Mouse (Mus musculus) MEL (cell line): ENCODE results near the gene Hdgf. TPM values are rescaled to one million over a fixed set of nuclear protein-coding genes. Genes with fewer than 3 reads are reported as not detected.

Experiments used
- DNase-seq: peaks from one replicate; pipeline ENCODE4 v3.0.0; 2011; ENCODE audit warnings: low read depth, low spot score
- H3K27ac ChIP-seq: 2 replicates; pipeline ENCODE4 v1.5.1; 2012; ENCODE audit warnings: low read depth, mild to moderate bottlenecking, control low read depth, low read length, moderate library complexity; ENCODE audit not compliant: control insufficient read depth
- H3K27me3 ChIP-seq, 2 experiments: fragments of 150-350 bp in 1 of 2; sonication (generic) in 1 of 2; 2 replicates each; pipeline ENCODE4 v1.6.1; 2012; ENCODE audit warnings: low read length in 2 of 2, mild to moderate bottlenecking in 2 of 2, improper control_type of control experiment in 1 of 2, moderate library complexity in 1 of 2; ENCODE audit not compliant: insufficient read depth in 2 of 2, control insufficient read depth in 1 of 2
- H3K36me3 ChIP-seq, 2 experiments: 2 replicates each; pipeline ENCODE4 v1.6.1; 2012 to 2014; ENCODE audit warnings: low read length in 2 of 2, improper control_type of control experiment in 1 of 2, inconsistent platforms in 1 of 2, mild to moderate bottlenecking in 1 of 2; ENCODE audit not compliant: insufficient read depth in 2 of 2, control insufficient read depth in 1 of 2
- H3K4me1 ChIP-seq, 2 experiments: fragments of 150-350 bp in 1 of 2; sonication (generic) in 1 of 2; 2 replicates each; pipeline ENCODE4 v1.6.1; 2012; ENCODE audit warnings: low read length in 2 of 2, improper control_type of control experiment in 1 of 2, mild to moderate bottlenecking in 1 of 2; ENCODE audit not compliant: insufficient read depth in 2 of 2, control insufficient read depth in 1 of 2
- H3K4me3 ChIP-seq, 2 experiments: fragments of 150-350 bp in 1 of 2; sonication (generic) in 1 of 2; 2 replicates each; pipeline ENCODE4 v1.5.1; 2012; ENCODE audit warnings: low read depth in 2 of 2, low read length in 2 of 2, mild to moderate bottlenecking in 2 of 2, moderate library complexity in 2 of 2, control low read depth in 1 of 2, improper control_type of control experiment in 1 of 2; ENCODE audit not compliant: control insufficient read depth in 1 of 2, insufficient read depth in 1 of 2
- H3K79me2 ChIP-seq: 2 replicates; pipeline ENCODE4 v1.6.1; 2012; ENCODE audit warnings: mild to moderate bottlenecking, low read length, moderate library complexity; ENCODE audit not compliant: control insufficient read depth, poor library complexity, insufficient read depth
- H3K9ac ChIP-seq: 2 replicates; pipeline ENCODE4 v1.6.1; 2012; ENCODE audit warnings: low read depth, mild to moderate bottlenecking, control low read depth, low read length, moderate library complexity; ENCODE audit not compliant: control insufficient read depth, poor library complexity, severe bottlenecking
- H3K9me3 ChIP-seq: fragments of 150-350 bp; sonication (generic); replicated peaks from 2 replicates; pipeline ENCODE4 v1.6.1; 2012; ENCODE audit warnings: mild to moderate bottlenecking, low read length, improper control_type of control experiment, moderate library complexity; ENCODE audit not compliant: insufficient read depth
- CHD1 ChIP-seq: IDR thresholded peaks from 2 replicates; pipeline ENCODE4 v1.6.1; 2012; ENCODE audit warnings: low read depth, mild to moderate bottlenecking, inconsistent platforms, low read length, improper control_type of control experiment
- CTCF ChIP-seq, 3 experiments: IDR thresholded peaks in 2 of 3; conservative IDR thresholded peaks in 1 of 3; 2 replicates each; pipeline ENCODE4 v1.5.1; 2011 to 2012; ENCODE audit warnings: low read length in 3 of 3, low read depth in 2 of 3, mild to moderate bottlenecking in 2 of 3, improper control_type of control experiment in 1 of 3, inconsistent platforms in 1 of 3, mixed read lengths in 1 of 3, moderate library complexity in 1 of 3; ENCODE audit not compliant: control insufficient read depth in 1 of 3, insufficient read depth in 1 of 3, poor library complexity in 1 of 3, severe bottlenecking in 1 of 3
- E2F4 ChIP-seq: IDR thresholded peaks from 2 replicates; pipeline ENCODE4 v1.6.1; 2011; ENCODE audit warnings: low read depth, low read length, improper control_type of control experiment, borderline replicate concordance
- EP300 ChIP-seq, 2 experiments: IDR thresholded peaks; 2 replicates each; pipeline ENCODE4 v1.6.1; 2011; ENCODE audit warnings: improper control_type of control experiment in 2 of 2, low read length in 2 of 2, low read depth in 1 of 2, mild to moderate bottlenecking in 1 of 2
- ETS1 ChIP-seq: IDR thresholded peaks from 2 replicates; pipeline ENCODE4 v1.6.1; 2012; ENCODE audit warnings: low read depth, mild to moderate bottlenecking, inconsistent platforms, low read length, improper control_type of control experiment, moderate library complexity
- GABPA ChIP-seq: IDR thresholded peaks from 2 replicates; pipeline ENCODE4 v1.6.1; 2012; ENCODE audit warnings: low read depth, mild to moderate bottlenecking, inconsistent platforms, low read length, improper control_type of control experiment, moderate library complexity
- HCFC1 ChIP-seq: IDR thresholded peaks from 2 replicates; pipeline ENCODE4 v1.6.1; 2012; ENCODE audit warnings: low read depth, mild to moderate bottlenecking, inconsistent platforms, low read length, improper control_type of control experiment, moderate library complexity
- JUND ChIP-seq: IDR thresholded peaks from 2 replicates; pipeline ENCODE4 v1.6.1; 2011; ENCODE audit warnings: low read depth, mild to moderate bottlenecking, improper control_type of control experiment, low read length
- KAT2A ChIP-seq: conservative IDR thresholded peaks from 2 replicates; pipeline ENCODE4 v1.6.1; 2012; ENCODE audit warnings: low read depth, low read length, improper control_type of control experiment, inconsistent platforms
- MAFK ChIP-seq: IDR thresholded peaks from 2 replicates; pipeline ENCODE4 v1.6.1; 2011; ENCODE audit warnings: low read depth, mild to moderate bottlenecking, low read length, improper control_type of control experiment, borderline replicate concordance
- MAX ChIP-seq: IDR thresholded peaks from 2 replicates; pipeline ENCODE4 v1.6.1; 2011; ENCODE audit warnings: low read length, improper control_type of control experiment
- MAZ ChIP-seq: IDR thresholded peaks from 2 replicates; pipeline ENCODE4 v1.6.1; 2012; ENCODE audit warnings: low read depth, mild to moderate bottlenecking, inconsistent platforms, low read length, improper control_type of control experiment
- MEF2A ChIP-seq: IDR thresholded peaks from 2 replicates; pipeline ENCODE4 v1.6.1; 2014; ENCODE audit warnings: low read depth, mild to moderate bottlenecking, inconsistent platforms, low read length, improper control_type of control experiment; ENCODE audit not compliant: poor library complexity, insufficient replicate concordance, severe bottlenecking; ENCODE audit errors: extremely low read depth
- MXI1 ChIP-seq: IDR thresholded peaks from 2 replicates; pipeline ENCODE4 v1.6.1; 2011; ENCODE audit warnings: mild to moderate bottlenecking, low read depth, low read length, improper control_type of control experiment
- MYC ChIP-seq: IDR thresholded peaks from 2 replicates; pipeline ENCODE4 v1.6.1; 2011; ENCODE audit warnings: low read depth, mild to moderate bottlenecking, low read length, improper control_type of control experiment, moderate library complexity
- NELFE ChIP-seq: IDR thresholded peaks from 2 replicates; pipeline ENCODE4 v1.6.1; 2011; ENCODE audit warnings: low read depth, low read length, improper control_type of control experiment
- NRF1 ChIP-seq: IDR thresholded peaks from 2 replicates; pipeline ENCODE4 v1.6.1; 2014; ENCODE audit warnings: low read depth, mild to moderate bottlenecking, inconsistent platforms, low read length, improper control_type of control experiment, moderate library complexity; ENCODE audit not compliant: poor library complexity, insufficient read depth, severe bottlenecking
- POLR2A ChIP-seq, 2 experiments: IDR thresholded peaks; 2 replicates each; pipeline ENCODE4 v1.6.1; 2011 to 2012; ENCODE audit warnings: low read length in 2 of 2, mild to moderate bottlenecking in 2 of 2, control low read depth in 1 of 2, improper control_type of control experiment in 1 of 2, low read depth in 1 of 2, moderate library complexity in 1 of 2; ENCODE audit not compliant: control insufficient read depth in 1 of 2, insufficient read depth in 1 of 2, poor library complexity in 1 of 2
- POLR2AphosphoS2 ChIP-seq: IDR thresholded peaks from 2 replicates; pipeline ENCODE4 v1.6.1; 2011; ENCODE audit warnings: low read length, improper control_type of control experiment
- SIN3A ChIP-seq: IDR thresholded peaks from 2 replicates; pipeline ENCODE4 v1.6.1; 2012; ENCODE audit warnings: low read length, improper control_type of control experiment, inconsistent platforms
- TAL1 ChIP-seq: IDR thresholded peaks from 2 replicates; pipeline ENCODE4 v1.6.1; 2012; ENCODE audit warnings: mild to moderate bottlenecking, inconsistent platforms, low read length, moderate library complexity, mixed read lengths
- TBP ChIP-seq: IDR thresholded peaks from 2 replicates; pipeline ENCODE4 v1.8.0; 2011; ENCODE audit warnings: low read depth, low read length, improper control_type of control experiment
- USF1 ChIP-seq: IDR thresholded peaks from 2 replicates; pipeline ENCODE4 v1.6.1; 2014; ENCODE audit warnings: low read depth, mild to moderate bottlenecking, inconsistent platforms, low read length, improper control_type of control experiment, moderate library complexity
- ZC3H11A ChIP-seq: IDR thresholded peaks from 2 replicates; pipeline ENCODE4 v1.6.1; 2012; ENCODE audit warnings: low read depth, mild to moderate bottlenecking, inconsistent platforms, low read length, improper control_type of control experiment
- ZMIZ1 ChIP-seq: IDR thresholded peaks from 2 replicates; pipeline ENCODE4 v1.6.1; 2012; ENCODE audit warnings: low read depth, mild to moderate bottlenecking, inconsistent platforms, low read length, improper control_type of control experiment, moderate library complexity
- polyA plus RNA-seq, 2 experiments: library from polyadenylated mRNA; stranded (reverse) in 1 of 2; unstranded in 1 of 2; fragments of >175 nt in 1 of 2; fragments of >200 nt in 1 of 2; gene quantifications; 2 replicates each; pipeline versions ENCODE4 v1.2.1 to v1.2.4; 2012; ENCODE audit warnings: low replicate concordance in 2 of 2, low read depth in 1 of 2; ENCODE audit not compliant: insufficient read length in 2 of 2, insufficient read depth in 1 of 2, missing spikeins in 1 of 2
- total RNA-seq: library from RNA; depleted of rRNA; stranded (reverse); fragments of 300-350 nt; gene quantifications from 2 replicates; pipeline ENCODE4 v1.2.3, GENCODE M21; 2012

The Hdgf gene
- total and polyA plus RNA-seq, 3 experiments = 369 to 1,503 (median 519) TPM

DNA sequence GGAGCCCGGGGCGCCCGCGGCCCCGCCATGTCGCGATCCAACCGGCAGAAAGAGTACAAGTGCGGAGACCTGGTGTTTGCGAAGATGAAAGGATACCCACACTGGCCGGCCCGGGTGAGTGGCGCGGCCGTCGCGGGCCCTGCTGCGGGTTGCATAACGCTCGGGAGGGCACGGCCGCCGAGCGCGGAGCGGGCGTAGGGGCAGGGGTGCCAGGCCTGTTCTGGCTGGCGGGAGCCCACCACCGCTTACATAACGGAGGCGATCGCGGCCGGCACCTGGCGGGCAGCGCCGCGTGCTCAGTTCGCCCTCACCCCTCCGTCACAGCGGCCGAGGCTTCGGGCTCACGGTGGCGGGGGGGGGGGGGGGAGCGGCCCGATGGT lies 470 bp downstream of the Hdgf start:
- Histone ChIP-seq H3K4me1 (peaks cover 0 to 36% of the 10 kb centered on the region in 2 experiments; a peak in 3 of 4 replicates), H3K79me2 (peaks cover 57% of the 10 kb centered on the region), H3K9me3 (no peaks in the 10 kb centered on the region), H3K36me3 (peaks cover 4 to 40% of the 10 kb centered on the region in 2 experiments; a peak in 3 of 4 replicates), H3K4me3 (peak overlapping the region; percentile 82 to 99), H3K9ac (peak overlapping the region; percentile 97), H3K27me3 (no peaks in the 10 kb centered on the region)
- peak; percentile 38 for DNase-seq
- TF ChIP-seq NRF1 (no peak), GABPA (no peak), ZMIZ1 (0 out of 2 replicates have a peak, but pooled peaks have one; percentile 5), CTCF (IDR thresholded peaks at IDR 0.05 in 2 of 3, conservative IDR thresholded peaks at IDR 0.05 in 1 of 3; ENCODE audit: control insufficient read depth in 1 of 3, insufficient read depth in 1 of 3, low read depth in 2 of 3, low read length in 3 of 3, poor library complexity in 1 of 3, severe bottlenecking in 1 of 3) (no peak)
- TF ChIP-seq, all 39 proteins: peak for 1
- peak overlapping the region; percentile 85 for H3K27ac ChIP-seq

GRCm38 (mm10) chr3:87906981-87907857 lies 1.1 kb downstream of the Hdgf start:
- no peaks in the 10 kb centered on the region for H3K9me3 ChIP-seq
- H3K27me3 ChIP-seq = no peaks in the 10 kb centered on the region
- TF ChIP-seq MAFK = no peak
- peak; percentile 82 for TF ChIP-seq MYC
- TF ChIP-seq SIN3A = peak; percentile 83
- peak; percentile 67; the same call in 1 of the 2 replicates for TF ChIP-seq CHD1
- no peak for TF ChIP-seq JUND
- peak; percentile 62; the same call in 1 of the 2 replicates for TF ChIP-seq TBP
- peak; percentile 89 for TF ChIP-seq MXI1
- TF ChIP-seq MEF2A = no peak
- peak; percentile 67 for TF ChIP-seq MAX
- peak; percentile 22; the same call in 1 of the 2 replicates for TF ChIP-seq HCFC1
- peak; percentile 18; the same call in 1 of the 2 replicates for TF ChIP-seq ETS1
- TF ChIP-seq NELFE = peak; percentile 46
- 0 out of 2 replicates have a peak, but pooled peaks have one; percentile 10 for TF ChIP-seq KAT2A
- TF ChIP-seq POLR2A (IDR thresholded peaks at IDR 0.05; ENCODE audit: control insufficient read depth in 1 of 2, insufficient read depth in 1 of 2, low read depth in 1 of 2, low read length in 2 of 2, poor library complexity in 1 of 2) = peak in 1 of 2 experiments; percentile 49; a peak in 2 of 4 replicates
- TF ChIP-seq MAZ = peak; percentile 66; the same call in 1 of the 2 replicates
- no peak for TF ChIP-seq ZC3H11A
- TF ChIP-seq USF1 = no peak
- peak in 1 of 2 experiments; percentile 38; a peak in 2 of 4 replicates for TF ChIP-seq EP300 (IDR thresholded peaks at IDR 0.05; ENCODE audit: low read depth in 1 of 2, low read length in 2 of 2)
- TF ChIP-seq POLR2AphosphoS2 = no peak
- TF ChIP-seq E2F4 = no peak
- TF ChIP-seq TAL1 = no peak
- peak overlapping the region; percentile 97 for H3K9ac ChIP-seq
- H3K79me2 ChIP-seq = peaks cover 64% of the 10 kb centered on the region
- H3K4me1 ChIP-seq = peaks cover 0 to 34% of the 10 kb centered on the region in 2 experiments; a peak in 3 of 4 replicates
- H3K36me3 ChIP-seq = peaks cover 5 to 46% of the 10 kb centered on the region in 2 experiments; a peak in 3 of 4 replicates
- H3K4me3 ChIP-seq = peak overlapping the region; percentile 82 to 99
- peak overlapping the region; percentile 85 for H3K27ac ChIP-seq
- peak; percentile 71 for DNase-seq
